34 mouse cellular contexts compared by ENCODE assay signal in genomic region chr2:155735080-155735479, GRCm38 (mm10). TPM values are rescaled to one million over a fixed set of nuclear protein-coding genes. Genes with fewer than 3 reads are reported as not detected.
DNase-seq lines count a peak whose midpoint lies in the region; ATAC-seq and TF ChIP-seq lines count a peak whose summit lies in the region.
"Had no signal": no experiment of that assay in that cellular context is flagged by ENCODE, and none has a peak within 500 bp of the region (broad histone marks: within the 10 kb centered on the region; RNA-seq: fewer than 3 reads in every experiment).

No protein-coding gene starts in this region.

- no peak for DNase-seq in gastrocnemius, adult 2 months
- DNase-seq in gastrocnemius, postnatal 36 days = no peak
- DNase-seq in heart, postnatal 10 days = peak; percentile 12 to 18
- DNase-seq in adipocyte (ENCODE audit: low spot score) = peak; percentile 20
- no peak for DNase-seq in cerebellum, adult 18-20 months
- DNase-seq: adrenal gland, adult 2 months; cerebellum, adult 2 months; cerebellum, postnatal 25 days; gastrocnemius, postnatal 10 days; kidney, postnatal 25 days; layer of hippocampus, postnatal 36 days; liver, postnatal 0 days; lung, postnatal 10 days had no signal

- peak overlapping the region; percentile 67 for H3K27ac ChIP-seq in gastrocnemius, adult 2 months
- H3K27ac ChIP-seq in heart, embryonic 12.5 days (ENCODE audit: poor library complexity, severe bottlenecking) = no peak overlapping the region
- H3K27ac ChIP-seq in stomach, embryonic 15.5 days = peak overlapping the region; percentile 45
- H3K27ac ChIP-seq: embryonic facial prominence, embryonic 13.5 days; hindbrain, embryonic 10.5 days; hindbrain, postnatal 0 days; limb, embryonic 12.5 days had no signal

- H3K36me3 ChIP-seq in heart, embryonic 12.5 days = no peaks in the 10 kb centered on the region
- H3K36me3 ChIP-seq in stomach, embryonic 15.5 days = no peaks in the 10 kb centered on the region
- H3K36me3 ChIP-seq: embryonic facial prominence, embryonic 13.5 days; hindbrain, embryonic 10.5 days; limb, embryonic 12.5 days had no signal

- H3K4me1 ChIP-seq in heart, embryonic 12.5 days (replicated peaks) = no peaks in the 10 kb centered on the region
- H3K4me1 ChIP-seq in stomach, embryonic 15.5 days = no peaks in the 10 kb centered on the region
- H3K4me1 ChIP-seq: embryonic facial prominence, embryonic 13.5 days; hindbrain, embryonic 10.5 days; limb, embryonic 12.5 days had no signal

- no peak for TF ChIP-seq CTCF in gastrocnemius, adult 2 months (IDR thresholded peaks at IDR 0.05)

- no peak overlapping the region for H3K4me3 ChIP-seq in gastrocnemius, adult 2 months
- no peak overlapping the region for H3K4me3 ChIP-seq in heart, embryonic 12.5 days
- H3K4me3 ChIP-seq in stomach, embryonic 15.5 days (replicated peaks) = no peak overlapping the region
- H3K4me3 ChIP-seq: embryonic facial prominence, embryonic 13.5 days; hindbrain, embryonic 10.5 days; limb, embryonic 12.5 days had no signal

- H3K27me3 ChIP-seq in heart, embryonic 12.5 days (replicated peaks) = no peaks in the 10 kb centered on the region
- no peaks in the 10 kb centered on the region for H3K27me3 ChIP-seq in stomach, embryonic 15.5 days (replicated peaks)
- H3K27me3 ChIP-seq: embryonic facial prominence, embryonic 13.5 days; limb, embryonic 12.5 days had no signal

- ATAC-seq in heart, embryonic 12.5 days (ENCODE audit: insufficient number of reproducible peaks, low FRiP score) = no peak
- peak; percentile 43; the same call in 1 of the 2 replicates for ATAC-seq in stomach, embryonic 15.5 days (ENCODE audit: insufficient read depth, low FRiP score, low read depth)
- ATAC-seq: forebrain, embryonic 14.5 days; hindbrain, postnatal 0 days; intestine, embryonic 16.5 days; liver, postnatal 0 days had no signal

- H3K9me3 ChIP-seq in heart, embryonic 12.5 days (replicated peaks) = no peaks in the 10 kb centered on the region
- H3K9me3 ChIP-seq in stomach, embryonic 15.5 days = no peaks in the 10 kb centered on the region
- H3K9me3 ChIP-seq: embryonic facial prominence, embryonic 13.5 days; hindbrain, embryonic 10.5 days; limb, embryonic 12.5 days had no signal

- H3K4me2 ChIP-seq in heart, embryonic 12.5 days = no peak overlapping the region
- H3K4me2 ChIP-seq in stomach, embryonic 15.5 days = no peak overlapping the region
- H3K4me2 ChIP-seq: embryonic facial prominence, embryonic 13.5 days; limb, embryonic 12.5 days; liver, embryonic 11.5 days; midbrain, embryonic 11.5 days had no signal

- intact Hi-C loops in gastrocnemius, adult 2 months (cut with DNase I) = no loop called here
- intact Hi-C loops in gastrocnemius, postnatal 36 days (cut with DNase I) = no loop called here
- intact Hi-C loops in heart, postnatal 10 days (cut with DNase I) = no loop called here

- no peak overlapping the region for H3K9ac ChIP-seq in heart, embryonic 12.5 days
- H3K9ac ChIP-seq in stomach, embryonic 15.5 days = no peak overlapping the region
- H3K9ac ChIP-seq: embryonic facial prominence, embryonic 13.5 days; limb, embryonic 12.5 days; liver, postnatal 0 days had no signal

- 75% methylated on average over 5 of the region's 5 CpGs for WGBS in heart, embryonic 12.5 days
- WGBS in stomach, embryonic 15.5 days = 43% methylated on average over 5 of the region's 5 CpGs

RNA-seq across cellular contexts. Expression of gene Gm17581, which starts 0.6 kb away (rescaled TPM):
- total RNA-seq in gastrocnemius, adult 2 months (2021) = not detected
- not detected for total RNA-seq in gastrocnemius, postnatal 36 days (2021)
- total RNA-seq in heart, postnatal 10 days (2021) = not detected
- not detected in 2 replicates for polyA plus RNA-seq in heart, embryonic 12.5 days (2016; fragmentation: Nextera tagmentation; extraction: Ambion mirVana)
- not detected in 2 replicates for polyA plus RNA-seq in stomach, embryonic 15.5 days (2015; fragmentation: Nextera tagmentation; extraction: Ambion mirVana)
- total RNA-seq: adrenal gland, adult 2 months; ES-E14; gastrocnemius, postnatal 10 days; hindbrain, postnatal 0 days; layer of hippocampus, adult 8-10 months; layer of hippocampus, postnatal 36 days; left cerebral cortex, postnatal 10 days; megakaryocyte progenitor cell, adult 5-6 weeks; midbrain, postnatal 0 days had no signal
- polyA plus RNA-seq: adrenal gland, adult 2 months; cerebellum, adult 2 months; embryonic facial prominence, embryonic 13.5 days; forebrain, embryonic 14.5 days; frontal cortex, adult 2 months; heart, embryonic 14.5 days; hindbrain, embryonic 10.5 days; hindbrain, postnatal 0 days; intestine, embryonic 16.5 days; limb, embryonic 12.5 days; liver, embryonic 11.5 days; liver, postnatal 0 days; midbrain, embryonic 11.5 days; midbrain, postnatal 0 days; neural tube, embryonic 14.5 days; small intestine, adult 2 months; testis, adult 2 months; urinary bladder, adult 2 months had no signal

RNA-seq across cellular contexts. Expression of gene Edem2, which starts 5.8 kb away (rescaled TPM):
- 1 to 10 TPM; 4.2 to 4.4 TPM for total RNA-seq in gastrocnemius, adult 2 months (2021)
- 1 to 10 TPM; 3.7 to 4.2 TPM for total RNA-seq in gastrocnemius, postnatal 36 days (2021)
- total RNA-seq in heart, postnatal 10 days (2021) = 10 to 100 TPM; 11.1 to 12.3 TPM
- 26.4 and 26.7 TPM in 2 replicates for polyA plus RNA-seq in heart, embryonic 12.5 days (2016; fragmentation: Nextera tagmentation; extraction: Ambion mirVana)
- 103 and 133 TPM in 2 replicates for polyA plus RNA-seq in stomach, embryonic 15.5 days (2015; fragmentation: Nextera tagmentation; extraction: Ambion mirVana)

RNA-seq across cellular contexts. Expression of gene Procr, which starts 15.8 kb away (rescaled TPM):
- total RNA-seq in gastrocnemius, adult 2 months (2021) = 10 to 100 TPM in 1 of 2 experiments, 1 to 10 TPM in 1; 9.9 to 21.3 TPM
- total RNA-seq in gastrocnemius, postnatal 36 days (2021) = 10 to 100 TPM; 10.6 to 10.9 TPM
- 1 to 10 TPM; 4.3 to 6.8 TPM for total RNA-seq in heart, postnatal 10 days (2021)
- 7.2 and 9.1 TPM in 2 replicates for polyA plus RNA-seq in heart, embryonic 12.5 days (2016; fragmentation: Nextera tagmentation; extraction: Ambion mirVana)
- 18.3 and 18.9 TPM in 2 replicates for polyA plus RNA-seq in stomach, embryonic 15.5 days (2015; fragmentation: Nextera tagmentation; extraction: Ambion mirVana)

RNA-seq across cellular contexts. Expression of gene Mmp24, which starts 40.1 kb away (rescaled TPM):
- not detected for total RNA-seq in gastrocnemius, adult 2 months (2021)
- total RNA-seq in gastrocnemius, postnatal 36 days (2021) = not detected
- under 1 TPM in 1 of 2 experiments, not detected in 1; 0.07 TPM for total RNA-seq in heart, postnatal 10 days (2021)
- polyA plus RNA-seq in heart, embryonic 12.5 days (2016; fragmentation: Nextera tagmentation; extraction: Ambion mirVana) = 0.05 TPM in 1 of 2 replicates, not detected in the other
- polyA plus RNA-seq in stomach, embryonic 15.5 days (2015; fragmentation: Nextera tagmentation; extraction: Ambion mirVana) = 0.22 and 0.32 TPM in 2 replicates
- polyA plus RNA-seq: heart, embryonic 14.5 days; liver, embryonic 11.5 days; liver, postnatal 0 days had no signal

RNA-seq across cellular contexts. Expression of gene Trpc4ap, which starts 42.9 kb away (rescaled TPM):
- total RNA-seq in gastrocnemius, adult 2 months (2021) = 100 to 1,000 TPM in 1 of 2 experiments, 10 to 100 TPM in 1; 93.4 to 102 TPM
- total RNA-seq in gastrocnemius, postnatal 36 days (2021) = 10 to 100 TPM; 85.8 to 90.9 TPM
- total RNA-seq in heart, postnatal 10 days (2021) = 10 to 100 TPM; 83.1 to 89.9 TPM
- 115 and 117 TPM in 2 replicates for polyA plus RNA-seq in heart, embryonic 12.5 days (2016; fragmentation: Nextera tagmentation; extraction: Ambion mirVana)
- polyA plus RNA-seq in stomach, embryonic 15.5 days (2015; fragmentation: Nextera tagmentation; extraction: Ambion mirVana) = 115 and 126 TPM in 2 replicates

Comparison
In these comparisons a context has a peak if more than half of its experiments do, and no peak if none do; other contexts are left out.
1. DNase-seq: peak in heart, postnatal 10 days (2 of 2) and adipocyte (single experiment); none in gastrocnemius, adult 2 months (single experiment), gastrocnemius, postnatal 36 days (0 of 2) and cerebellum, adult 18-20 months (0 of 2).